Mouse (Mus musculus): ENCODE measurements at regions not wholly inside any gene's neighbourhood (a gene's known extent, or its start where the extent isn't known, plus 50 kb on each side); places are given as distances from the start of the nearest gene placed in this dataset.

DNA sequence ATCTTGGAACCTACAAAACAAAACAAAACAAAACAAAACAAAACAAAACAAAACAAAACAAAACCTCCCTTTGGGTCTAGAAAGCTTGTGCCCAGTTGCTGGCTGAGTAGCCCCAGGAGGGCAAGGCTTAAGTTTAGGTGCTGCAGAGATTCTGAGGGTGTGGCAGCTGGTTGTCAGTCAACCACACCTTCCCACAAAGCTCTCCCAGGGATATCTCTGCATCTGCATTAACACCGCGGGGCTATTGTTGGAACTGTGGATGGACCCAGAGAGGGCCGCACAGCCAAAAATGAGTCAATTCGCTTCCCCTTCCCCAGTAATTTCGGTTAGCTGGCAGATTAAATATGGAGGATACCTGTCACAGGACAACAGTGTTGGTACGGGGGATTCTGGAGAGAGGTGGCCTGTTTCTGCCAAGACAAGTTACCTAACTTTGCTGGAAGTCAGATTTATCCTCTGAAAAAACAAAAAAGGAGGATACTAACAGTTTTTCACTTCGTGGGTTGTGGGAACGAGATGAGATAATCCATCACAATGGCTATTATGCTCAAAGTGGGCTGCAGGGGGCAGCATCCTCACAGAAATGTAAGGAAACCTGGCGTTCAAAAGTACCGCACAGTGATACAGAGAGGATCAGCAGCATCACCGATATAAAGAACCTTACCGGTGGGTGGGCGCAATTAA, 96.7 kb downstream of the 1500009L16Rik start:
- DNase-seq (ENCODE audit: low read depth, low spot score) = peak; percentile 34

- no peak for DNase-seq (ENCODE audit: low read depth, low spot score)
Measured at GRCm38 (mm10) chr10:83819950-83820275, 97.2 kb downstream of the 1500009L16Rik start.

GRCm38 (mm10) chr10:83821089-83821488, 98.4 kb downstream of the 1500009L16Rik start:
- no peak for DNase-seq (ENCODE audit: low read depth, low spot score)

- no peak for DNase-seq (ENCODE audit: low read depth, low spot score)
Measured at GRCm38 (mm10) chr10:83826105-83826504, 103.4 kb downstream of the 1500009L16Rik start.

GRCm38 (mm10) chr10:83836351-83836750, 113.7 kb downstream of the 1500009L16Rik start:
- DNase-seq (ENCODE audit: low read depth, low spot score) = no peak

DNA sequence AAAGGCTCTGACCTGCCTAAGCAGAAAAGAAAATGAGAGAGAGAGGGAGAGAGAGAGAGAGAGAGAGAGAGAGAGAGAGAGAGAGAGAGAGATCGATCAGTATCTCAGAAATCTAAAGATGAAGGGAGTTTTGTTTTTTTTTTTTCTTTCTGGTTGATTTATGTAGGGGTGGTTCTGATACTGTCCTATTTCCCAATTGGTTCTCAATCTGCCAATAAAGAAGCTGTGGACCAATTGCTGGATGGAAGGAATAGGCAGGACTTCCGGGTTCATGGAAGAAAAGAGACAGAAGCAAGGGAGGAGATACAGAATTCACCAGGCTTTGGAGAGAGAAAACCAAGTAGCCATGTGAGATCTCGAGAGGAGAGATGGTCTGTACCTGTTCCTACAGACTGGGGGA, 117.6 kb downstream of the 1500009L16Rik start:
- no peak for DNase-seq (ENCODE audit: low read depth, low spot score)

GRCm38 (mm10) chr10:83850881-83851280, 128.2 kb downstream of the 1500009L16Rik start:
- DNase-seq (ENCODE audit: low read depth, low spot score) = no peak

- DNase-seq (ENCODE audit: low read depth, low spot score) = no peak
Measured at GRCm38 (mm10) chr10:83852194-83852593, 129.5 kb downstream of the 1500009L16Rik start.

GRCm38 (mm10) chr10:83852806-83853205, 130.1 kb downstream of the 1500009L16Rik start:
- DNase-seq (ENCODE audit: low read depth, low spot score) = no peak

DNA sequence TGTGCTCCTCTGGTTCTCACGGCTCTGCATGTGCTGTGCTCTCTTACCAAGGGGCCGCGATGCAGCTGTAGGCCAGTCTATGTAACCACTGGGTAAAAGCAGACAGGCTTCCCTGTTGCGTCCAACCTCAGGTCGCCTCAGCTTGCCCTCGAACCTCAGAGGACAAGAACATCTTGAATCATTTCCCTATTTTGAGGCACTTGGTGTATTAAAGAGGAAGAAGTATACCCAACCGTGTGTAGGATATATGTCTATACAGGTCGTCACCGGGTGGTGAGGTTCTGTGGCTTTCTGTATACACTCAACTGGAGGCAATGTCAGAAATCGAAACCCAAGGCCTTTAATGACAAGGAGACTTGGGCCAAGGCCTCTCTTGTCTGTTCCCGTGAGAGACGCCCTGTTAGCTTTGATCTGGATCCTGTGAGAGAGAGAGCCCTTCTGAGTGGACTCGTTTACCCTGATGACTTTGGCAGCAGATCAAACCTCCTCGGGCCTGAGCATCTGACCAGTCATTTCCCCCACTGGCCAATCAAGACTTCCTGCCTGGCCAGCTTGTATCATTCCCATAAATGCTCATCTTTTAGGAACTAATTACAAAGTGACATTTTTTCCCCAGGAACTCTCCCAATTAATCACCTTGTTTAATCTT, 135.3 kb downstream of the 1500009L16Rik start:
- no peak for DNase-seq (ENCODE audit: low read depth, low spot score)

GRCm38 (mm10) chr10:83858689-83859088, 136.0 kb downstream of the 1500009L16Rik start:
- DNase-seq (ENCODE audit: low read depth, low spot score) = no peak

- DNase-seq (ENCODE audit: low read depth, low spot score) = no peak
Measured at GRCm38 (mm10) chr10:83859633-83860032, 137.0 kb downstream of the 1500009L16Rik start.

DNA sequence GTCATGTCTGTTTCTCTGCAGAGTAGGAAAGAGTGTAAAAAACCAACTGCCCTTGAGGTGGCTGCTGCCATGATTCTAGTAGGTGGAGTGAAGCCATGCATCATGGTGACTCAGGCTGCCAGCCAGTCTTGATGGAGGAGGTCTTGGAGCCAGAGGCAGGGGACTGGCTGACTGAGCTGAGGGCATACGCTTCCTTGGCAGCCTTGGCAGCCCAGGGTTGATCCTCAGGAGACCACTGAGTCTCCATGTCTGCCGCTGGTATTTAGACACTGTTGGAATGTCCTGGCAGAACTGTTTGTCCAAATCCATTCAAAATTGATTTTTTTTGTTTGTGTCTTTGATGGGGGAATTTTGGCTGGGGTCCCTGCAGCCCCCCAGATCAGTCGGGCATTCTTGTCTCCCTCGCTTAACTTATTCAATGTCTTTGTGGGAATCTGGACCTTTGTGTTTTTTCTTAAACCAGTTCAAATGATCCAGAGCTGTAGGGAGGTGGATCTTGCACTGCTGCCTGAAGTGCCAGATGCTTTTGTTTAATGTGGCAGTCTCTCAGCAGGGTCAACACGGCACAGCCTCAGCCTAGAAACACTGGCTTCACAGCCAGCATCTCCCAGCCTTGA, 139.0 kb downstream of the 1500009L16Rik start:
- no peak for DNase-seq (ENCODE audit: low read depth, low spot score)

GRCm38 (mm10) chr10:83864591-83864990, 141.9 kb downstream of the 1500009L16Rik start:
- no peak for DNase-seq (ENCODE audit: low read depth, low spot score)

DNA sequence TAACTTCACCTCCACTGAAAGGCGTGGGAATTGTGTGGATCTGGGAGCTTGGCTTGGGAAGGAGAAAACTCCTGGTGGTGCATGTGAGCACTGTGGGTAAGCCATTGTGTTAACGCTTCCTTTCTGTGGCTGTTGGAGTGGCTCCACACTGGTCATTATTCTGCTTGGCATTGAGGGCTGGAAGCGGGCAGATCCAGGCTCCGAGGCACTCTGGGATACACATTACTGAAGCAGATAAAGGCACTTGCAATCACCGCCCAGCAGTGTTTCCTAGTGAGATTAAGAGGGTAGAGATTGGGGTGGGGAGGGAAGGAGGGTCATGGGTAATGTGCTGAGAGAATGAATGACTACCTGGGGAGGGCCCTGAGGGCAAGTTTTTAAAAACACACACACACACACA, 143.3 kb downstream of the 1500009L16Rik start:
- no peak for DNase-seq (ENCODE audit: low read depth, low spot score)

DNA sequence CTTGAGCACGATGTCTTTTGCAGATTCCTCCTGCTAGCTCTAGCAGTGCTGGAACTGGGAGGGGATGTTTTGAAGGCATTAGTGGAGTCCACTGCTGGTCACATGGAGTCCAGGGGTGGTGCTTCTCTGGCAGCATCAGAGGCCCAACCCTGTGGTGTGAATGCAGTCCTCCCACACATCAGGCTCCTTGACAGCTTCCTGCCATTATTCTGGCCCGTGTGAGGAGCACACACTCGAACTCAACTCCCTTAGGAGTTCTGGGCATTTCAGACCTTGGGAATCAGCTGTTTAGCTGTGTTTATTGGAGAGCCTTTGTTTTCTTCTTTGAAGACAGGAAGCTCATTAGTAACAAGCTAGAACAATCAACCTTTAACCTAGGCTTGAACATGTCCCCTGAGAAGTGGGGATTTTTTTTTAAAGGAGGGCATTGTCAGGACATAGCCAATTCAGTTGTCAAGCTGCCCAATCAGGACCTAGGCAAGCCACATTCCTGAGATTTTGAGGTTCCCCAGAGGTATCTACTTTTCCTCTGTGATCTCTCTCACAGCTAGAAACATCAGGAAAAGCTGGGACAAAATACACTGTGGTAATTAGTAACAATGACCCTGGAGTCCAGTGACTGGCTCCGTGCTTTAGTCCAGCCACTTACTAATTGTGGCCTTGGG, 149.2 kb downstream of the 1500009L16Rik start:
- no peak for DNase-seq (ENCODE audit: low read depth, low spot score)

- DNase-seq (ENCODE audit: low read depth, low spot score) = no peak
Measured at GRCm38 (mm10) chr10:83878745-83879144, 156.1 kb downstream of the 1500009L16Rik start.

- no peak for DNase-seq (ENCODE audit: low read depth, low spot score)
Measured at GRCm38 (mm10) chr10:83882119-83882890, 159.6 kb downstream of the 1500009L16Rik start.

DNA sequence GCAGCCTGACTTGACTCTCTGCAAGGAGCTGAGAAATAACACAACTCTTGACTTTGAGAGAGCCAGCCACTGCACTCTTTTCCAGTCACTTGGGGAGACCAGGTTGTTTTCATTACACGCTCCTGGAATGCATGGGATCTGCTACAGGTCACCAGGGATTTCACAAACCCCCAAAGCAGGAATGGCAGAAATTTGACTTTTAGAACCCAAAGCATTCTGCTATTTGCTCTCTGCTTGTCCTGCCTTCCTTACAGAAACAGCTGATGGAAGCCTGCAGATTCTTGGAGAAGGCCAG, 160.2 kb downstream of the 1500009L16Rik start:
- DNase-seq (ENCODE audit: low read depth, low spot score) = no peak

GRCm38 (mm10) chr10:83884553-83884952, 161.9 kb downstream of the 1500009L16Rik start:
- no peak for DNase-seq (ENCODE audit: low read depth, low spot score)

- DNase-seq (ENCODE audit: low read depth, low spot score) = no peak
Measured at GRCm38 (mm10) chr10:83888587-83888986, 165.9 kb downstream of the 1500009L16Rik start.

DNA sequence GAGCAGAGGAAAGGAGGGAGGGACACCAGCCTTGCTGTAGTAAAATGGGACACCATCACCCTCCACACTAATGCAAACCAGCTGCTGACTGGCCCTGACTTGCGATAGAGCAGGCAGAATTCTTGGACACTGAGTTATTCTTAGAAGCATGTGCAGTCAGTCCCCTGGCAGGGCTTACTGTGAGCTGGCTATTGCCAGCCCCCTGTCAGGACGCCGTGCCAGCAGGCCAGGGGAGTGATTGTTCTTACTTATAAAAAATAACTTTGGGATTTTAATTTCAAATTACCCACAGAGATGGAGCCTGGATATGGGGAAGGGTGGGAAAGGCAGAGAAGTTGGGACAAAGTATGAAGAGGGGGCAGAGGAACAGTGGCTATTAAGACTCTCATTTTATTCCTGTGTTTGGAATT, 173.1 kb downstream of the 1500009L16Rik start:
- DNase-seq (ENCODE audit: low read depth, low spot score) = no peak

Measured in retina, adult 2 months (tissue).